Mouse (Mus musculus) lung, adult 18-20 months (tissue): Measurements from ENCODE around the gene Tex264.
A peak's percentile ranks its signal among the peaks of the same experiment; 100 is the strongest.

Experiments
- DNase-seq, 2 experiments: peaks; one replicate each; pipeline ENCODE4 v3.0.0; 2022; ENCODE audit warnings: mixed read lengths in 2 of 2

Gene Tex264

GRCm38 (mm10) chr9:106685249-106686101 is at the start of gene Tex264:
Tex264 (minus strand) TSS chr9:106685927.
- DNase-seq: peak; percentile 90 to 93

- no peak for DNase-seq
Observed at GRCm38 (mm10) chr9:106733690-106734089, 48.0 kb upstream of the Tex264 start.

GRCm38 (mm10) chr9:106729416-106729815 is 43.7 kb upstream of the Tex264 start:
- DNase-seq: no peak

- DNase-seq: no peak
Observed at GRCm38 (mm10) chr9:106726891-106727290, 41.2 kb upstream of the Tex264 start.

- DNase-seq: no peak
Observed at GRCm38 (mm10) chr9:106725435-106725834, 39.7 kb upstream of the Tex264 start.

GRCm38 (mm10) chr9:106724864-106725263 is 39.1 kb upstream of the Tex264 start:
- no peak for DNase-seq

GRCm38 (mm10) chr9:106716729-106717128 is 31.0 kb upstream of the Tex264 start:
- DNase-seq: no peak

GRCm38 (mm10) chr9:106716232-106716631 is 30.5 kb upstream of the Tex264 start:
- DNase-seq: no peak

GRCm38 (mm10) chr9:106712470-106712869 is 26.7 kb upstream of the Tex264 start:
- no peak for DNase-seq

GRCm38 (mm10) chr9:106692973-106693481 is 7.3 kb upstream of the Tex264 start:
- no peak for DNase-seq

- no peak for DNase-seq
Observed at GRCm38 (mm10) chr9:106688834-106689233, 3.1 kb upstream of the Tex264 start.

- peak; percentile 72 to 81 for DNase-seq
Observed at GRCm38 (mm10) chr9:106686983-106687650, 1.4 kb upstream of the Tex264 start.

GRCm38 (mm10) chr9:106684918-106685248 is 844 bp downstream of the Tex264 start:
- DNase-seq: no peak

- DNase-seq: no peak
Observed at GRCm38 (mm10) chr9:106684093-106684872, 1.4 kb downstream of the Tex264 start.

GRCm38 (mm10) chr9:106681026-106681425 is 4.7 kb downstream of the Tex264 start:
- no peak for DNase-seq

- DNase-seq: no peak
Observed at GRCm38 (mm10) chr9:106678242-106678641, 7.5 kb downstream of the Tex264 start.

- no peak for DNase-seq
Observed at GRCm38 (mm10) chr9:106677702-106678101, 8.0 kb downstream of the Tex264 start.

GRCm38 (mm10) chr9:106676571-106676970 is 9.2 kb downstream of the Tex264 start:
- DNase-seq: no peak

- DNase-seq: peak in 1 of 2 experiments; percentile 25
Observed at GRCm38 (mm10) chr9:106675965-106676364, 9.8 kb downstream of the Tex264 start.

- DNase-seq: peak; percentile 79 to 84
Observed at GRCm38 (mm10) chr9:106675480-106675879, 10.2 kb downstream of the Tex264 start.

- no peak for DNase-seq
Observed at GRCm38 (mm10) chr9:106673860-106674259, 11.9 kb downstream of the Tex264 start.

- no peak for DNase-seq
Observed at GRCm38 (mm10) chr9:106664856-106665255, 20.9 kb downstream of the Tex264 start.

- no peak for DNase-seq
Observed at GRCm38 (mm10) chr9:106664433-106664832, 21.3 kb downstream of the Tex264 start.
